Mouse (Mus musculus): ENCODE data around the gene Capzb. TPM values are rescaled to one million over a fixed set of nuclear protein-coding genes. Genes with fewer than 3 reads are reported as not detected.

Capzb gene
- total and polyA plus RNA-seq, 2 experiments = 51.4 to 52.6 TPM

DNA sequence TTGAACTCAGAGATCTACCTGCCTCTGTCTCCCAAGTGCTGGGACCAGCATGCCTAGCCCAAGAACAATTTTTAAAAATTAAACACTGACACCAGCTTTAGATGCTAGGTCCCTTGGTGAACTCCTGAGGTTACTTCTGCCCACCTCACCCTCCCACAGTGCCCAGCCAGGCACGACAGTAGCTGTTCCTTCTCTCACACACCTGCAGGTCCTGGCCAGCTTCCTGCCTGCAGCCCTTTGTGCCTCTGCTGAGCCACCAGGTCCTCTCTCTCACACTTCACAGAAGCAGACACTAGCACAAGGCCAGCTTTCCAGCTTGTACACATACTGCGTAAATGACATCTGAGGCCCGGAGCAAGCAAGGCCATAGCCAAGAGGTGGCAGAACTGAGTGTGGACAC lies 112.8 kb downstream of the Capzb start:
- Histone ChIP-seq H3K27me3 (ENCODE audit: control insufficient read depth, insufficient read depth, low read length) (no peaks in the 10 kb centered on the region), H3K4me1 (ENCODE audit: control insufficient read depth, insufficient read depth, low read length) (peaks cover 11% of the 10 kb centered on the region), H3K9ac (ENCODE audit: low read depth, low read length) (no peak overlapping the region), H3K27ac (replicated peaks; ENCODE audit: insufficient read depth, low read depth, low read length) (no peak overlapping the region), H3K36me3 (ENCODE audit: control insufficient read depth, insufficient read depth, low read length) (no peaks in the 10 kb centered on the region; the same call in 1 of the 2 replicates), H3K4me3 (ENCODE audit: insufficient read depth, low read depth, low read length) (no peak overlapping the region), H3K79me2 (ENCODE audit: control insufficient read depth, insufficient read depth, low read length) (peaks cover 12% of the 10 kb centered on the region; the same call in 1 of the 2 replicates)
- 91% methylated on average over 3 of the region's 3 CpGs for WGBS
- TF ChIP-seq CTCF (IDR thresholded peaks at IDR 0.05; ENCODE audit: low read depth, low read length) (no peak), POLR2A (IDR thresholded peaks at IDR 0.05; ENCODE audit: extremely low read depth, insufficient read depth, low read length) (no peak)
- DNase-seq (ENCODE audit: extremely low read depth, low read depth, low spot score) = no peak

GRCm38 (mm10) chr4:139307916-139308315 lies 115.2 kb downstream of the Capzb start:
- Histone ChIP-seq H3K79me2 (ENCODE audit: control insufficient read depth, insufficient read depth, low read length) (peaks cover 12% of the 10 kb centered on the region; the same call in 1 of the 2 replicates), H3K36me3 (ENCODE audit: control insufficient read depth, insufficient read depth, low read length) (no peaks in the 10 kb centered on the region), H3K4me3 (ENCODE audit: insufficient read depth, low read depth, low read length) (no peak overlapping the region), H3K27ac (replicated peaks; ENCODE audit: insufficient read depth, low read depth, low read length) (no peak overlapping the region), H3K27me3 (ENCODE audit: control insufficient read depth, insufficient read depth, low read length) (no peaks in the 10 kb centered on the region), H3K9ac (ENCODE audit: low read depth, low read length) (no peak overlapping the region), H3K4me1 (ENCODE audit: control insufficient read depth, insufficient read depth, low read length) (peaks cover 14% of the 10 kb centered on the region)
- 86% methylated on average over 5 of the region's 5 CpGs for WGBS
- DNase-seq (ENCODE audit: extremely low read depth, low read depth, low spot score) = no peak
- TF ChIP-seq CTCF (IDR thresholded peaks at IDR 0.05; ENCODE audit: low read depth, low read length) = no peak
- no peak for TF ChIP-seq POLR2A (IDR thresholded peaks at IDR 0.05; ENCODE audit: extremely low read depth, insufficient read depth, low read length)

DNA sequence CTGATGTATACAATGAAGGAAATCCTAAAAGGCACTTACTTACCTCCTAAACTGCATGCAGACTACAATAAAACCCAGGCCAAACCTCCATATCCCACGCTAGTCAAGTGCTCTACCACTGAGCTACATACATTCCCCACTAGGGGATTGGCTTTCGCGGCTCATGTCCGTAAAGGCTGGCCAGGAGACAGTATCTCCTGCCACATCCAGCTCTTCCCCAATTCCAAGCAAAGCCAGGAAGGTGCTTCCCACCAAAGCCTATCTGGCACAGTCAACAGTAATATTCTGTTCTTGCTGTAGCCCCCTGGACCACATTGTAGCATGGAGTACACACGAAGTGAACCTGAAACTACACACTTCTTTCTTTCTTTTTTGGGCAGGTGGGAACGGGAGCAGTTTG lies 117.0 kb downstream of the Capzb start:
- TF ChIP-seq POLR2A (IDR thresholded peaks at IDR 0.05; ENCODE audit: extremely low read depth, insufficient read depth, low read length) (no peak), CTCF (IDR thresholded peaks at IDR 0.05; ENCODE audit: low read depth, low read length) (no peak)
- H3K4me1 ChIP-seq (ENCODE audit: control insufficient read depth, insufficient read depth, low read length) = peaks cover 14% of the 10 kb centered on the region
- peak overlapping the region; percentile 76; the same call in 1 of the 2 replicates for H3K9ac ChIP-seq (ENCODE audit: low read depth, low read length)
- H3K27me3 ChIP-seq (ENCODE audit: control insufficient read depth, insufficient read depth, low read length) = no peaks in the 10 kb centered on the region
- H3K27ac ChIP-seq (replicated peaks; ENCODE audit: insufficient read depth, low read depth, low read length) = no peak overlapping the region
- peak overlapping the region; percentile 75 for H3K4me3 ChIP-seq (ENCODE audit: insufficient read depth, low read depth, low read length)
- H3K36me3 ChIP-seq (ENCODE audit: control insufficient read depth, insufficient read depth, low read length) = no peaks in the 10 kb centered on the region; the same call in 1 of the 2 replicates
- DNase-seq (ENCODE audit: extremely low read depth, low read depth, low spot score) = no peak
- peaks cover 12% of the 10 kb centered on the region; the same call in 1 of the 2 replicates for H3K79me2 ChIP-seq (ENCODE audit: control insufficient read depth, insufficient read depth, low read length)
- 27% methylated on average over 6 of the region's 6 CpGs for whole genome bisulfite sequencing

DNA sequence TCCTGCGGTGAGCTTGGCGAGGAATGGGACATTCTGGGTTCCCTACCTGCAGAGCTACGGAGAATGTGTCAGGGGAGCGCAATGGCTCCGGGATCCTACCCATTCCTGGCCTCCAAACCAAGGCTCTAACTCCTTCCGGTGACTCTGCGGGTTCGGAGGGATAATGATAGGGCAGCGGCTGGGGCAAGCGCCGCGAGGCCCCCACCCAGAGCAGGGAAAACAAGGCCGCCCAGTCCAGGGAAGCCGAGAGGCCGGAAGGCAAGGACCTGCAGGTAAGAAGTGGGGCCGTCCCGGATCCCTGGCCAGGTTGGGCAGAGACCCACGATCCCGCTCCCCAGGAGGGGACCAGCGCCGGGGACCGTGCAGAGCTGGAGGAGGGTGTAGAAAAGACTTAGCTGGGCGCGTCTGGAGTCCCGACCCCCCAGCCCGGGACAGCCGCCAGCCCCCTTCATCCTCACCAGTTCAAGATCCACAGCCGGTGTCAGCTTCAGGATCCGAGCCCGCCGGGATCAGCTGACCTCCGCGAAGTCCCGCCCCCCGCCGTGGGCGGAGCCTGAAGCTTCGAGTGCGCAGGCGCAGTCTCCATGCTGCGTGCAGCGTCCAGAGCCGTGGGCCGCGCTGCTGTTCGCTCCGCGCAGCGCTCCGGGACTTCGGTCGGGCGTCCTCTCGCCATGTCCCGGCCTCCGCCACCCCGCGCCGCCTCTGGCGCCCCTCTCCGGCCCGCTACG lies 117.6 kb downstream of the Capzb start, which contains the start of the genes Pqlc2 and Akr7a5:
Pqlc2 (minus strand) TSS at position 538 of the 728 bp plus-strand sequence.
Akr7a5 (plus strand) TSS at position 574 of the 728 bp plus-strand sequence.
- peak within 1 kb of the TSS; percentile 75 for H3K4me3 ChIP-seq (ENCODE audit: insufficient read depth, low read depth, low read length)
- H3K27ac ChIP-seq (replicated peaks; ENCODE audit: insufficient read depth, low read depth, low read length) = peak within 1 kb of the TSS; percentile 83
- peaks cover 5% of the 10 kb centered on the region; the same call in 1 of the 2 replicates for H3K36me3 ChIP-seq (ENCODE audit: control insufficient read depth, insufficient read depth, low read length)
- no peaks in the 10 kb centered on the region for H3K27me3 ChIP-seq (ENCODE audit: control insufficient read depth, insufficient read depth, low read length)
- DNase-seq (ENCODE audit: extremely low read depth, low read depth, low spot score) = peak; percentile 78
- H3K4me1 ChIP-seq (ENCODE audit: control insufficient read depth, insufficient read depth, low read length) = peaks cover 14% of the 10 kb centered on the region
- WGBS = under 1% methylated on average over 63 of the region's 63 CpGs
- TF ChIP-seq POLR2A (IDR thresholded peaks at IDR 0.05; ENCODE audit: extremely low read depth, insufficient read depth, low read length) = peak; percentile 96
- no peak for TF ChIP-seq CTCF (IDR thresholded peaks at IDR 0.05; ENCODE audit: low read depth, low read length)
- H3K9ac ChIP-seq (ENCODE audit: low read depth, low read length) = peak within 1 kb of the TSS; percentile 91
- peaks cover 12% of the 10 kb centered on the region; the same call in 1 of the 2 replicates for H3K79me2 ChIP-seq (ENCODE audit: control insufficient read depth, insufficient read depth, low read length)

GRCm38 (mm10) chr4:139310899-139311701 lies 118.4 kb downstream of the Capzb start:
- under 1% methylated on average over 53 of the region's 53 CpGs for WGBS
- H3K4me1 ChIP-seq (ENCODE audit: control insufficient read depth, insufficient read depth, low read length) = peaks cover 14% of the 10 kb centered on the region

More at GRCm38 (mm10) chr4:139310899-139311701, 118.4 kb downstream of the Capzb start:
- H3K9ac ChIP-seq (ENCODE audit: low read depth, low read length) = peak overlapping the region; percentile 91
- peaks cover 11% of the 10 kb centered on the region; the same call in 1 of the 2 replicates for H3K36me3 ChIP-seq (ENCODE audit: control insufficient read depth, insufficient read depth, low read length)
- peak; percentile 70 for DNase-seq (ENCODE audit: extremely low read depth, low read depth, low spot score)
- no peaks in the 10 kb centered on the region for H3K27me3 ChIP-seq (ENCODE audit: control insufficient read depth, insufficient read depth, low read length)
- H3K79me2 ChIP-seq (ENCODE audit: control insufficient read depth, insufficient read depth, low read length) = peaks cover 12% of the 10 kb centered on the region; the same call in 1 of the 2 replicates
- TF ChIP-seq CTCF (IDR thresholded peaks at IDR 0.05; ENCODE audit: low read depth, low read length) (no peak), POLR2A (IDR thresholded peaks at IDR 0.05; ENCODE audit: extremely low read depth, insufficient read depth, low read length) (no peak)
- peak overlapping the region; percentile 83 for H3K27ac ChIP-seq (replicated peaks; ENCODE audit: insufficient read depth, low read depth, low read length)
- peak overlapping the region; percentile 75 for H3K4me3 ChIP-seq (ENCODE audit: insufficient read depth, low read depth, low read length)
